Mouse (Mus musculus): Measurements from ENCODE around the gene Ggt6.
"Not testable (repeated sequence)": the region's sequence is repeated elsewhere in the genome, so short reads cannot be mapped to it uniquely, and the experiment has no call there.

Gene Ggt6

GRCm38 (mm10) chr11:72411093-72411921 lies 24.0 kb upstream of the Ggt6 start, which contains the start of gene Smtnl2:
TSS of gene Smtnl2 (minus strand) at chr11:72411713.
- DNase-seq = peak; percentile 89

- no peak for DNase-seq
These were observed 23.4 kb upstream of the Ggt6 start for GRCm38 (mm10) chr11:72411945-72412344.

GRCm38 (mm10) chr11:72413016-72413415 lies 22.3 kb upstream of the Ggt6 start:
- DNase-seq = no peak

- no peak for DNase-seq
These were observed 21.6 kb upstream of the Ggt6 start for GRCm38 (mm10) chr11:72413601-72414190.

- DNase-seq = no peak
These were observed 20.2 kb upstream of the Ggt6 start for GRCm38 (mm10) chr11:72415155-72415554.

GRCm38 (mm10) chr11:72416666-72417065 lies 18.7 kb upstream of the Ggt6 start:
- no peak for DNase-seq

GRCm38 (mm10) chr11:72417376-72417775 lies 17.9 kb upstream of the Ggt6 start:
- no peak for DNase-seq

- DNase-seq = peak; percentile 75
These were observed 17.1 kb upstream of the Ggt6 start for GRCm38 (mm10) chr11:72418227-72418626.

GRCm38 (mm10) chr11:72419006-72419405 lies 16.3 kb upstream of the Ggt6 start:
- DNase-seq = no peak

GRCm38 (mm10) chr11:72420460-72421122 lies 14.7 kb upstream of the Ggt6 start:
- no peak for DNase-seq

- no peak for DNase-seq
These were observed 13.6 kb upstream of the Ggt6 start for GRCm38 (mm10) chr11:72421518-72422278.

- DNase-seq = no peak
These were observed 11.6 kb upstream of the Ggt6 start for GRCm38 (mm10) chr11:72423686-72424085.

GRCm38 (mm10) chr11:72425201-72425600 lies 10.1 kb upstream of the Ggt6 start:
- DNase-seq = no peak

GRCm38 (mm10) chr11:72426884-72427283 lies 8.4 kb upstream of the Ggt6 start:
- no peak for DNase-seq

GRCm38 (mm10) chr11:72428694-72429093 lies 6.6 kb upstream of the Ggt6 start:
- peak; percentile 86 for DNase-seq

GRCm38 (mm10) chr11:72429288-72429690 lies 6.0 kb upstream of the Ggt6 start:
- peak; percentile 80 for DNase-seq

GRCm38 (mm10) chr11:72430311-72431068 lies 4.8 kb upstream of the Ggt6 start:
- DNase-seq = not testable (repeated sequence)

GRCm38 (mm10) chr11:72435694-72436045 lies 344 bp downstream of the Ggt6 start:
- peak; percentile 85 for DNase-seq

GRCm38 (mm10) chr11:72436271-72436670 lies 945 bp downstream of the Ggt6 start:
- peak; percentile 46 for DNase-seq

GRCm38 (mm10) chr11:72436756-72437650 lies 1.7 kb downstream of the Ggt6 start:
- peak; percentile 63 for DNase-seq

- DNase-seq = no peak
These were observed 3.1 kb downstream of the Ggt6 start for GRCm38 (mm10) chr11:72438411-72438810.

Data from kidney, adult 11 months (tissue).